ENCODE assay signal across 29 mouse cellular contexts in the genomic region with DNA sequence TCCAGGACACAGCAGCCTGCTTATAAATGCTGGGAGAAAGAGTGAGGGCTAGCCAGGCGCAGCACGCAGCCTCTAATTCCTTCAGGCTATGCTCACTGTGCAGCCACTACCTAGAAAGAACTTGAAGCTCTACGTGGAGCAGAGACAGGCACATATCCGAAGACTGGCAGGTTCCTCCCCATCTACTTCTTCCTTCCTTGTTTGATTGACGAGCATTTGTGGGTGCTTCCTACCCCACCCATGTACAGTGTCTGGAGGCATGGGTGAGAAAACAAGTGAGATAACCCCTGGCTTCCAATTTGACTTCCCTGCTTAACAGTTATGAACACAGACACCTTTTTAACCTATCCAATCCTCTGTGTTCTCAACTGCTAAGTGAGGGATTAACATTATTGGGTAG. TPM values are rescaled to one million over a fixed set of nuclear protein-coding genes. Genes with fewer than 3 reads are reported as not detected.
DNase-seq lines count a peak whose midpoint lies in the region; ATAC-seq lines count a peak whose summit lies in the region.
"Had no signal": no experiment of that assay in that cellular context is flagged by ENCODE, and none has a peak within 500 bp of the region (broad histone marks: within the 10 kb centered on the region; RNA-seq: fewer than 3 reads in every experiment).

No protein-coding gene starts in this region.

- no peak for ATAC-seq in CD4-positive, CD25-positive, alpha-beta regulatory T cell, adult 4 months
- peak; percentile 51 for ATAC-seq in granulocyte monocyte progenitor cell, adult 5-6 weeks (replicated peaks; ENCODE audit: poor library complexity, severe bottlenecking)
- peak; percentile 33 for ATAC-seq in megakaryocyte-erythroid progenitor cell, adult 5-6 weeks (replicated peaks; ENCODE audit: low FRiP score, low TSS enrichment, poor library complexity, severe bottlenecking)
- ATAC-seq: activated CD4-positive, CD25-positive, alpha-beta regulatory T cell, adult 4 months; forebrain, embryonic 15.5 days; hindbrain, postnatal 0 days; intestine, embryonic 15.5 days had no signal

- peak; percentile 4 for DNase-seq in CD4-positive, CD25-positive, alpha-beta regulatory T cell, adult 2 months (ENCODE audit: low read depth, low spot score)
- no peak for DNase-seq in spleen, postnatal 4 days (ENCODE audit: low spot score in 2 of 2)
- DNase-seq in lung, postnatal 36 days, result no peak
- DNase-seq in testis, postnatal 10 days (ENCODE audit: low spot score), result no peak
- DNase-seq: adrenal gland, postnatal 14 days; B cell, adult 2 months; cerebellum, adult 18-20 months; cerebellum, adult 9-11 months; cerebellum, postnatal 36 days; gastrocnemius, postnatal 10 days; heart, postnatal 10 days; heart, postnatal 4 days had no signal

RNA-seq across cellular contexts. Expression of a gene that starts 28.1 kb away (rescaled TPM):
- polyA plus RNA-seq in CD4-positive, CD25-positive, alpha-beta regulatory T cell, adult 4 months (2017; shearing (Covaris generic)), result 10 to 100 TPM in 1 of 2 experiments, 1 to 10 TPM in 1; 6.2 to 23.8 TPM
- 4.4 and 5.7 TPM in 2 replicates for total RNA-seq in granulocyte monocyte progenitor cell, adult 5-6 weeks (2014; fragmentation: Nextera tagmentation)
- 1.5 and 2.1 TPM in 2 replicates for total RNA-seq in granulocyte monocyte progenitor cell, adult 5-6 weeks (2017)
- total RNA-seq in megakaryocyte-erythroid progenitor cell, adult 5-6 weeks (2014; fragmentation: Nextera tagmentation), result 1.2 TPM in 1 of 2 replicates, not detected in the other
- total RNA-seq in megakaryocyte-erythroid progenitor cell, adult 5-6 weeks (2017), result 0.61 and 1.3 TPM in 2 replicates

RNA-seq across cellular contexts. Expression of a gene that starts 28.5 kb away (rescaled TPM):
- not detected for polyA plus RNA-seq in CD4-positive, CD25-positive, alpha-beta regulatory T cell, adult 4 months (2017; shearing (Covaris generic))
- total RNA-seq in granulocyte monocyte progenitor cell, adult 5-6 weeks (2014; fragmentation: Nextera tagmentation), result not detected in 2 replicates
- not detected in 2 replicates for total RNA-seq in granulocyte monocyte progenitor cell, adult 5-6 weeks (2017)
- total RNA-seq in megakaryocyte-erythroid progenitor cell, adult 5-6 weeks (2014; fragmentation: Nextera tagmentation), result not detected in 2 replicates
- not detected in 2 replicates for total RNA-seq in megakaryocyte-erythroid progenitor cell, adult 5-6 weeks (2017)
- total RNA-seq: adrenal gland, adult 18-20 months; adrenal gland, postnatal 14 days; CH12.LX; gastrocnemius, postnatal 10 days; heart, postnatal 10 days; heart, postnatal 4 days; hindbrain, postnatal 0 days had no signal
- polyA plus RNA-seq: activated CD4-positive, CD25-positive, alpha-beta regulatory T cell, adult 4 months; embryonic facial prominence, embryonic 10.5 days; embryonic facial prominence, embryonic 14.5 days; erythroblast, embryonic 14.5 days; forebrain, embryonic 11.5 days; gonadal fat pad, adult 2 months; heart, embryonic 10.5 days; heart, embryonic 14.5 days; hindbrain, embryonic 12.5 days; hindbrain, postnatal 0 days; intestine, embryonic 15.5 days had no signal
